Mouse (Mus musculus) spleen, adult 2 months (tissue): ENCODE measurements at regions not wholly inside any gene's neighbourhood (a gene's known extent, or its start where the extent isn't known, plus 50 kb on each side); places are given as distances from the start of the nearest gene placed in this dataset.

Experiments used
- CTCF ChIP-seq: fragments of 200-500 bp; IDR thresholded peaks from 2 replicates; pipeline ENCODE4 v1.5.1; 2011; ENCODE audit warnings: mild to moderate bottlenecking, inconsistent platforms; ENCODE audit not compliant: insufficient read depth, insufficient read length, insufficient replicate concordance; ENCODE audit errors: extremely low read depth
- POLR2A ChIP-seq: fragments of 200-500 bp; IDR thresholded peaks from 2 replicates; pipeline ENCODE4 v1.6.1; 2011; ENCODE audit warnings: low read depth, low read length, inconsistent platforms

DNA sequence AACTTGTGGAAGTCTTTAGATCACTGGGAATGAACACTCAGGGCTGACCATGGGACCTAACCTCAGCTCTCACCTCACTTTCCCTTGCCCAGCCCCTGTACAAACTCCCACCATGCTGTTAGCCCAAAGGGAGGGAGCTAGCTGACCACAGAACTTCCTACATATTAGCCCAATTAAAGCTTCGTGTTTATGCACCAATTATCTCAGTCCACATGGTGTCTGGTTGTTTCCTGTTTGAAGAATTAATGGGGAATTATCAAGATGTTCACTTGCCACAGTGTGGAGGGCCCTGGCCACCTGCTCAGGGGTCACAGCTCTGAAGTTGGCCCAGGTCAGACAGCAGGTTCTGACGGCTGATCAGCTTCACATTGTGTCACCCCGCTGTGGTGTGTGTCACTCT lies 402.5 kb downstream of the Matn1 start:
- TF ChIP-seq POLR2A (no peak), CTCF (no peak)
